Mouse (Mus musculus) myocyte (in vitro differentiated cells): ENCODE measurements around the gene Dock2. TPM values are rescaled to one million over a fixed set of nuclear protein-coding genes. Genes with fewer than 3 reads are reported as not detected.

Source experiments
- H3K27me3 ChIP-seq: one replicate; pipeline ENCODE4 v1.6.1; 2011; ENCODE audit not compliant: control insufficient read depth, insufficient read depth, insufficient read length
- H3K36me3 ChIP-seq: one replicate; pipeline ENCODE4 v1.6.1; 2011; ENCODE audit not compliant: control insufficient read depth, insufficient read depth
- H3K4me2 ChIP-seq: one replicate; pipeline ENCODE4 v1.6.1; 2011; ENCODE audit warnings: low read depth, control low read depth
- H3K4me3 ChIP-seq: one replicate; pipeline ENCODE4 v1.5.1; 2011; ENCODE audit warnings: mild to moderate bottlenecking, control low read depth, moderate library complexity
- H3K79me2 ChIP-seq: one replicate; pipeline ENCODE4 v1.6.1; 2011; ENCODE audit not compliant: control insufficient read depth, insufficient read depth
- H3ac ChIP-seq: one replicate; pipeline ENCODE4 v1.6.1; 2011; ENCODE audit not compliant: control insufficient read depth, insufficient read length
- CEBPB ChIP-seq: IDR thresholded peaks from 2 replicates; pipeline ENCODE4 v1.6.1; 2011; ENCODE audit warnings: mild to moderate bottlenecking, moderate library complexity; ENCODE audit not compliant: poor library complexity, insufficient read depth, severe bottlenecking
- E2F4 ChIP-seq: IDR thresholded peaks from one replicate; pipeline ENCODE4 v1.6.1; 2011; ENCODE audit warnings: mild to moderate bottlenecking, control low read depth, moderate library complexity; ENCODE audit not compliant: insufficient read depth
- MAX ChIP-seq: IDR thresholded peaks from one replicate; pipeline ENCODE4 v1.6.1; 2011; ENCODE audit warnings: low read depth, mild to moderate bottlenecking, control low read depth
- MYOD1 ChIP-seq, 3 experiments: IDR thresholded peaks; one replicate each; pipeline ENCODE4 v1.6.1; 2011; ENCODE audit warnings: control low read depth in 2 of 3, low read depth in 2 of 3, mild to moderate bottlenecking in 2 of 3, moderate library complexity in 1 of 3; ENCODE audit not compliant: insufficient read length in 2 of 3, control insufficient read depth in 1 of 3
- MYOG ChIP-seq, 3 experiments: IDR thresholded peaks; one replicate each; pipeline ENCODE4 v1.6.1; 2011; ENCODE audit warnings: control low read depth in 2 of 3, low read depth in 2 of 3, mild to moderate bottlenecking in 2 of 3; ENCODE audit not compliant: insufficient read length in 2 of 3, control insufficient read depth in 1 of 3, insufficient read depth in 1 of 3
- POLR2A ChIP-seq: IDR thresholded peaks from one replicate; pipeline ENCODE4 v1.6.1; 2011; ENCODE audit warnings: low read depth, mild to moderate bottlenecking, control low read depth, moderate library complexity; ENCODE audit not compliant: insufficient read length
- POLR2AphosphoS2 ChIP-seq: IDR thresholded peaks from one replicate; pipeline ENCODE4 v1.6.1; 2011; ENCODE audit warnings: low read depth, control low read depth; ENCODE audit not compliant: insufficient read length
- REST ChIP-seq: IDR thresholded peaks from one replicate; pipeline ENCODE4 v1.6.1; 2011; ENCODE audit warnings: mild to moderate bottlenecking, control low read depth, moderate library complexity; ENCODE audit not compliant: insufficient read depth, insufficient read length
- SRF ChIP-seq: IDR thresholded peaks from one replicate; pipeline ENCODE4 v1.6.1; 2011; ENCODE audit warnings: low read depth; ENCODE audit not compliant: control insufficient read depth, insufficient read length
- TCF12 ChIP-seq: IDR thresholded peaks from one replicate; pipeline ENCODE4 v1.6.1; 2011; ENCODE audit warnings: mild to moderate bottlenecking, control low read depth; ENCODE audit not compliant: poor library complexity, insufficient read depth, severe bottlenecking
- TCF3 ChIP-seq: IDR thresholded peaks from one replicate; pipeline ENCODE4 v1.6.1; 2011; ENCODE audit warnings: low read depth, control low read depth; ENCODE audit not compliant: insufficient read length
- USF1 ChIP-seq: IDR thresholded peaks from one replicate; pipeline ENCODE4 v1.6.1; 2011; ENCODE audit warnings: low read depth, mild to moderate bottlenecking, control low read depth, moderate library complexity
- polyA plus RNA-seq: library from polyadenylated mRNA; unstranded; fragments of >200 nt; fragmentation: generic; extraction: Trizol; gene quantifications from one replicate; pipeline ENCODE4 v1.2.1, GENCODE M21; 2012; ENCODE audit warnings: missing spikeins

The Dock2 gene
- polyA plus RNA-seq = not detected

DNA sequence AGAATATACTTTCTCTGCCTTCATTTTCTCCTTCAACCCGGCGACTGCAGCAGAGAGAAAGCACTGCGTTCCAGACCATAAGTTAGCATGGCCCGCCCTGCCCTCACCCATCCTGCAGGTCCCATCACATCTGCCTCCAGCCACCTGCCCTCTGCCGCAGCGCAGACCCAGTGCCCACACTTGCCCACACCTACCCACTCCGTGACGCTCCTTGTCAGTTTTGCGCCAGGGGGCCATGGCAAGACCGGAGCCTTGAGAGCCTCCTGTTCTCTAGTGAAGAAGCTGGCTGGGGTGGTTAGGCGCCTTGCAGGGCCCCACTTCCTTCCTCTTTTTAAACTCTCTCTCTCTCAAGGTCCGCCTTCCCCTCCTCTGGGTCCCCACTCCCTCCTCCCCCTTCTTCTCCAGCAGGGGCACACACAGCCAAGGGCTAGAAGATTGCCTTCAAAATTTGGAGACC lies at the start of gene Dock2:
Dock2 (minus strand) TSS at position 306 of the 457 bp plus-strand sequence.
- TF ChIP-seq MAX = no peak
- no peak for TF ChIP-seq CEBPB
- TF ChIP-seq TCF12 = no peak
- no peak for TF ChIP-seq POLR2A
- TF ChIP-seq SRF = no peak
- TF ChIP-seq POLR2AphosphoS2 = no peak
- no peak for TF ChIP-seq TCF3
- no peak for TF ChIP-seq MYOD1 (IDR thresholded peaks at IDR 0.05; ENCODE audit: control insufficient read depth in 1 of 3, insufficient read length in 2 of 3, low read depth in 2 of 3)
- no peak for TF ChIP-seq MYOG (IDR thresholded peaks at IDR 0.05; ENCODE audit: control insufficient read depth in 1 of 3, insufficient read depth in 1 of 3, insufficient read length in 2 of 3, low read depth in 2 of 3)
- TF ChIP-seq E2F4 = no peak
- no peak for TF ChIP-seq USF1
- TF ChIP-seq REST = no peak
- no peaks in the 10 kb centered on the region for H3K79me2 ChIP-seq
- H3K4me3 ChIP-seq = no peak within 1 kb of the TSS
- H3K27me3 ChIP-seq = no peaks in the 10 kb centered on the region
- H3K4me2 ChIP-seq = no peak within 1 kb of the TSS
- H3ac ChIP-seq = no peak within 1 kb of the TSS
- no peaks in the 10 kb centered on the region for H3K36me3 ChIP-seq

DNA sequence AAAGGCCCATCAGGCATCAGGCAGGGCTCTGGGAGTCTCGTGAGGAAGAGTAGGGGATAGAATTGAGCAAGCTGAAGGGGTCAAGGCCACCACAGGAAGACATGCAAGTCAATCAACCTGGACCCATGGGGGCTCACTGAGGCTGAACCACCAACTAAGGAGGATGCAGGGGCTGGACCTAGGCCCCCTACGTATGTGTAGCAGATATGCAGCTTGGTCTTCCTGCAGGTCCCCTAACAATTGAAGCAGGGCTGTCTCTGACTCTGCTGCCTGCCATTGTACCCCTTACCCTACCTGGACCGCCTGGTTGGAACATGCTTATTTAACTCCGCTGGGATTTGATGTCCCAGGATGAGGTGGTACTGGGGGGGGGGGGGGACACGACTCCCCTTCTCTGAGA lies 49.0 kb upstream of the Dock2 start:
- Histone ChIP-seq H3ac (peak overlapping the region; percentile 65), H3K36me3 (peaks cover 8% of the 10 kb centered on the region), H3K27me3 (no peaks in the 10 kb centered on the region), H3K4me2 (peak overlapping the region; percentile 70), H3K4me3 (peak overlapping the region; percentile 70), H3K79me2 (peaks cover 19% of the 10 kb centered on the region)
- TF ChIP-seq TCF3 = no peak
- no peak for TF ChIP-seq MYOG (IDR thresholded peaks at IDR 0.05; ENCODE audit: control insufficient read depth in 1 of 3, insufficient read depth in 1 of 3, insufficient read length in 2 of 3, low read depth in 2 of 3)
- TF ChIP-seq SRF = no peak
- TF ChIP-seq REST = no peak

DNA sequence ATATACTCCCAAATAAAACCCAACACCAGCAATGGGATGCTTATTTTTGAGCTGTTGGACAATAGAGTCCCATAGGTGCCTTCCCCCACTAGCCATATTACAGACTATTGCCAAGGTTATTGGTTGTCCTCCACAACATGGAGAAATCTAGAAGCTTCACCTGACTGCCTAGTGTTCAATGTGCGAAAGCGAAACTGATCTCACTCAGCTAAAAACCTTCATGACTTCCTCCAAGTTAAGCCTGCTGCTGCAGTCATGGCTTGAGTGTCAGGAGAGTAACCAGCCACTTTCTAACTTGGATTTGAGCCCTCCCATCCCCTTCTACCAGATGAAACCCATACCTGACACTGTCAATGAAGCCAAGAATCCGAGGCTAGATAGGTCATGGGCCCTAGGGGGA lies 44.1 kb upstream of the Dock2 start:
- Histone ChIP-seq H3K79me2 (peaks cover 27% of the 10 kb centered on the region), H3ac (no peak overlapping the region), H3K36me3 (peaks cover 14% of the 10 kb centered on the region), H3K4me2 (no peak overlapping the region), H3K27me3 (no peaks in the 10 kb centered on the region), H3K4me3 (no peak overlapping the region)
- TF ChIP-seq USF1 (no peak), TCF3 (no peak)

GRCm38 (mm10) chr11:34826940-34827339 lies 43.2 kb upstream of the Dock2 start:
- peaks cover 14% of the 10 kb centered on the region for H3K36me3 ChIP-seq

DNA sequence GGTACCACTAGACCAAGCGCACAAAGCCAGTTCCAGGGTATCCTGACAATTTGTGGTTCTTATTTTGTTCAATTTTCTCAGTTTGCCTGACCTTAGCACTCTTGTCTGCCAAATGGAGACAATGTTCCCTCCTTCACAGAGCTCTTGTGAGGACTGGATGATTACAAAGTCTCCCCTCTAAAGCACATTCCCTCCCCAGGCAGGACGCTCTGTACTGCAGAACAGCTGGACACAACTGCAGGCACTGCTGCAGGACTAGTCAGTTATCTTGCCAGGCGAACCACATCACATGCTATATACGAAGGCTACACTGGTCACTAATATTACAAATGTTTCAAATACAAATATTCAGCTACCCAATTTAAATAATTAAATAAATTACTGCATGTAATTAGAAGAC lies 41.1 kb upstream of the Dock2 start:
- H3K4me2 ChIP-seq = no peak overlapping the region
- no peak overlapping the region for H3K4me3 ChIP-seq
- H3K36me3 ChIP-seq = peaks cover 14% of the 10 kb centered on the region
- no peaks in the 10 kb centered on the region for H3K27me3 ChIP-seq
- TF ChIP-seq POLR2AphosphoS2 (no peak), E2F4 (no peak), TCF3 (no peak), CEBPB (no peak), MYOG (IDR thresholded peaks at IDR 0.05; ENCODE audit: control insufficient read depth in 1 of 3, insufficient read depth in 1 of 3, insufficient read length in 2 of 3, low read depth in 2 of 3) (no peak), REST (no peak)
- peaks cover 15% of the 10 kb centered on the region for H3K79me2 ChIP-seq
- H3ac ChIP-seq = no peak overlapping the region

More at GRCm38 (mm10) chr11:34826940-34827339, 43.2 kb upstream of the Dock2 start:
- TF ChIP-seq TCF3 (no peak), MAX (no peak), SRF (no peak), REST (no peak), MYOD1 (IDR thresholded peaks at IDR 0.05; ENCODE audit: control insufficient read depth in 1 of 3, insufficient read length in 2 of 3, low read depth in 2 of 3) (no peak), POLR2AphosphoS2 (no peak), POLR2A (no peak), E2F4 (no peak), MYOG (IDR thresholded peaks at IDR 0.05; ENCODE audit: control insufficient read depth in 1 of 3, insufficient read depth in 1 of 3, insufficient read length in 2 of 3, low read depth in 2 of 3) (no peak), CEBPB (no peak), TCF12 (no peak), USF1 (no peak)
- Histone ChIP-seq H3K79me2 (peaks cover 19% of the 10 kb centered on the region), H3K4me3 (no peak overlapping the region), H3K4me2 (no peak overlapping the region), H3K27me3 (no peaks in the 10 kb centered on the region), H3ac (no peak overlapping the region)
